Mouse (Mus musculus): ENCODE results near the gene Clrn2. TPM values are rescaled to one million over a fixed set of nuclear protein-coding genes. Genes with fewer than 3 reads are reported as not detected.

Clrn2 gene
- polyA plus RNA-seq, 1 experiment from 2014 or later: not detected

DNA sequence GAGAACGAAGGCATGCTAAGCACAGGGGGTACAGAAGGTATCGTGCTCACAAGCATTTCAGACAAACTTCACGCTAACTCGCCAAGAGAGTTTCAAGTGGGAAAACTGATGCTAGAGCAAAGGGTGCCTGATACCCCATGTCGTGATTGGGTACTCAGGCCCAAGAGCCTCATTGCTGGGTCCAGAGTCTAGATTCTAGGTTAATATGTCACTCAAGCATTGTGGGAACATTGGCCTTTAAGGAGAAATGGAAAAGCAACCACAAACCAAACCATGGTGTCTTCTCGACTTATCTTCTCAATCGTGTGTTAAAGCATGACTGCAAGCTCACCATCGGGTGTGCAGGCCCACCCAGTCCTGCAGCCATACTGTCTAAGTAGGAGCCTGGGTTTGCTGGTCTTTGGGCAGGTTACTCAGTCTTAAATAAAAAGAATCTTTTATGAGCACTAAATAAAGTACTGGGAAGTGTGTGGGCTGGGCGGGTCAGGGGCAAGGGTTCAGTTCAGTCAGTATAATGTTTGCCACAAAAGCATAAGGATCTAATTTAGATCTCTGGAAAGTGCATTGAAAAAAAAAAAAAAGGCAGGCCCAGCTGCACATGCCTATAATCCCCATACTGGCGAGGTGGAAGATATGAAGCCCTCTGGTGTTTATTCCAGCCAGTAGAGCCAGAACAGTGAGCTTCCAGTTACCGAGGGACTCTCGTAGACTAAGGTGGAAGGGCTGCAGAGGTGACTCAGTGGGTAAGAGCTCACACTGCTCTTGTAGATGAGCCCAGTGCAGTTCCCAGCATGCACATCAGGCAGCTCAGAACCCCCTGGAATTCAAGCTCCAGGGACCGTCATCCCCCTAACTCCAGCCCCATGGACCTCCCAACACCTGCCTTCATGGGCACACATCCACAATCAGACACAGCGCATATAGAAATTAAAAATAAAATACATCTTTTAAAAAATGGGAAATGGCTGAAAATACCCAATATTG lies 17.3 kb upstream of the Clrn2 start:
- Histone ChIP-seq H3K27ac (no peak overlapping the region), H3K4me2 (no peak overlapping the region), H3K36me3 (peaks cover 25% of the 10 kb centered on the region), H3K9me3 (no peaks in the 10 kb centered on the region), H3K4me1 (no peaks in the 10 kb centered on the region), H3K4me3 (no peak overlapping the region), H3K27me3 (no peaks in the 10 kb centered on the region), H3K9ac (no peak overlapping the region)
- ATAC-seq (ENCODE audit: borderline replicate concordance, extremely low read depth, low FRiP score, low TSS enrichment): no peak
- WGBS: 88% methylated on average over 14 of the region's 14 CpGs

DNA sequence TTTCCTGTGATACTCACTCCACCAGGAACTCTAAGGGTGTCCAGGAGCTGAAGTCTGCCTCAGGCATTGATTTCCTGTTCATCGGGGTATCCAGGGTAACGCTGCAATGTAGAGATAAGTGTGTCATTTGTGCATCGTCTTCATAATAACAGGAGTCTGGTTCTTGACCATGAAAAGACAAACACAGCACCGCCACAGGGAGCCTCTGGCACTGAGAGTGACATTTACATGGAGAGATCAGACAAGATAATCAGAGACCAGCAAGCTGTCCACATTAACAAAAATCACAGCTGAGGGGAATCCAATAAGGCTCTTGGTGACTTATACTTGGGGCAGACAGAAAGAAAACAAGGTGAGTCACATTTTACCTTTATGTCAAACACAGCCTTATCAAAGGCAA lies 15.7 kb upstream of the Clrn2 start:
- Histone ChIP-seq H3K36me3 (peaks cover 25% of the 10 kb centered on the region), H3K9me3 (no peaks in the 10 kb centered on the region), H3K27me3 (no peaks in the 10 kb centered on the region), H3K9ac (no peak overlapping the region), H3K27ac (no peak overlapping the region), H3K4me3 (no peak overlapping the region), H3K4me1 (no peaks in the 10 kb centered on the region), H3K4me2 (no peak overlapping the region)
- no peak for ATAC-seq (ENCODE audit: borderline replicate concordance, extremely low read depth, low FRiP score, low TSS enrichment)
- 62% methylated on average over 4 of the region's 4 CpGs for WGBS

DNA sequence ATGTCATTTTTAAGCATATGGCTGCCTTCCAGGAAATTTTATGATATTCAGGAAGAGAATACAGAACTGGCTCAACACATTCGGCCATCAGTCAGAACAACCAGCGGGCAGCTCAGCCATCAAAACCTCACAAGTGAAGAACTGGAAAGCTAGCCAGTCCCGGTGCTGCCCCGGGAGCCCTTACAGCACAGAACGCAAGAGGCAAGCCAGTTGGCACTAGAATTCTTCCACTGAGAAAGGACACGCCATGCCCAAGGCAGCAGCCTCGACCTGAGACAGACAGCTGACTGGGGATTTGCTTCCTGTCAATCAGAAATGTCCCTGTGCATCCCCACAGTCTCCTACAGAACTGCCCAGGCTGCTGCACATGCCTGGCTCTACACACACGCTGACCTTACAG lies 15.2 kb upstream of the Clrn2 start:
- peaks cover 25% of the 10 kb centered on the region for H3K36me3 ChIP-seq
- H3K4me3 ChIP-seq: no peak overlapping the region
- 86% methylated on average over 8 of the region's 8 CpGs for WGBS
- no peaks in the 10 kb centered on the region for H3K27me3 ChIP-seq
- no peak overlapping the region for H3K27ac ChIP-seq
- ATAC-seq (ENCODE audit: borderline replicate concordance, extremely low read depth, low FRiP score, low TSS enrichment): no peak
- no peak overlapping the region for H3K9ac ChIP-seq
- H3K9me3 ChIP-seq: no peaks in the 10 kb centered on the region
- no peak overlapping the region for H3K4me2 ChIP-seq
- no peaks in the 10 kb centered on the region for H3K4me1 ChIP-seq

DNA sequence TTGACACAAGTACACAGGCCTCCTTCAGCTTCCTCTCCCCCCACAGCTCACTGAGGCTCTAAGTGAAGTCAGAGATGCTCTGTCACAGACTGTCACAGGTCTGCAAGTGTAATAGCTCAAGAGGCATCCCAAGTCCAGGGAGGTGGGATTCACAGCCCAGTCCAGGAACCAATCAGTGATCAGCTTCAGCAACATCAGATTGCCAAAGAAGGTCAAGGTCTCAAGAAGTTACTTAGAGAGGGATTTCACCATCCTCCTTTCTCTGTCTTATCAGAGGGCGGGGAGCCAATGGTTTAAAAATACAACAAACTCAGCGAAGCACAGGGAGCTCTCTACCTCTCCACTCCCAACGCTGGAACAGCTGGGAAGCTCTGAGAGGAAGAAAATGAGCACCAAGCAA lies 12.4 kb upstream of the Clrn2 start:
- Histone ChIP-seq H3K4me2 (no peak overlapping the region), H3K36me3 (peaks cover 29% of the 10 kb centered on the region), H3K4me3 (no peak overlapping the region), H3K27me3 (no peaks in the 10 kb centered on the region), H3K9me3 (no peaks in the 10 kb centered on the region), H3K27ac (no peak overlapping the region), H3K9ac (no peak overlapping the region), H3K4me1 (no peaks in the 10 kb centered on the region)
- 74% methylated on average over 3 of the region's 3 CpGs for WGBS
- ATAC-seq (ENCODE audit: borderline replicate concordance, extremely low read depth, low FRiP score, low TSS enrichment): no peak

DNA sequence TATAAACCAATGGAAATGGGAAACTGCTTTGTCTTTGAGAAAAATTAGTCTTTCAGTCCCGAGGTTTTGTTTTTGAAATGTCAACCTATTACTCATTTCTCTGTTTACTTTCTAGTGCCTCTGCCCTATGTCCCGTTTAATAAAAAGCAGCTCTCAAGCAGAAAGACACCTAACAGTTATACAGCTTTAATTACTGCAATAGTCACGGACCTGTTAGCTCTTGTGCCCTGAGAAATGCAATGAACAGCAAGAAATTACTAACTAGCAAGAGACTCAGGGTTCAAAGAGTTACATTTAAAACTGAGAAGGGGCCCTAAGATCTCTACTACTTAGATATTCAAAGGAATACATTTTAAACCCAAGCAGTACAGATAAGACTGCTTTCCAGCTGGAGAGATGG lies 11.8 kb upstream of the Clrn2 start:
- WGBS: 52% methylated on average over 3 of the region's 3 CpGs

DNA sequence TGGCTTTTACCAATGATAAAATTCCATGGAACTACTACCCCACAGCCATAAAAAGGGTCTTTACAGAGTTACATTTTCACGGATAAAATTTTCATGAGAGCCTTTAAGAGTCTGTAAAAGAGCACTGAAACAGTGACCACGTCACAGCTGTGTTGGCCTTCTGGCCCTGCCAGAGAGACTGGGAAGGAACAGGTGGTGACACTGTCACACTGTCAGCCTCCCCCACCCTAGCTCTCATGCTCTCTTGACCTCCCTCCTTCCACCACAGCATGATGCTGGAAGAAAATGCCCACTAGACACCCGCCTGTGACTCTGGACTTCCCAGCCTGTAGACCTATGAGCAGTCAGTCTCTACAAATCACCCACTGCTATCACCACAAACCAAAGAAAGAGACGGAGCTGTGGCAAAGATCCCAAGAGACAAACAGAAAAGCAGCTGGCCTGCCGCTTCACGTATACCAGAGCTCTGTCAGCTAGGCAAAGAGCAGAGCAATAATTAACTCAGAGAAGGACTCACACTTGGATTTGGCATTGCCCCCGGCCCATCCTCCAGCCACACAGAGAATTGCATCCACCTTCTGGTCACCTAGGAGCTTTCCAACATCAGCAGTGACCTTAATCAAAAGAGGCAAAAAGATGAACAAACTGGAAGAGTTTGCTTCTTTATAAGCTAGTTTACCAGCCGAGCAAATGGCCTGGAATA lies 9.3 kb upstream of the Clrn2 start:
- no peak overlapping the region for H3K27ac ChIP-seq
- H3K4me1 ChIP-seq: peaks cover 11% of the 10 kb centered on the region
- peaks cover 9% of the 10 kb centered on the region; the same call in 1 of the 2 replicates for H3K36me3 ChIP-seq
- no peaks in the 10 kb centered on the region for H3K27me3 ChIP-seq
- H3K4me3 ChIP-seq: no peak overlapping the region
- H3K9ac ChIP-seq: no peak overlapping the region
- WGBS: 86% methylated on average over 8 of the region's 8 CpGs
- H3K9me3 ChIP-seq: no peaks in the 10 kb centered on the region
- H3K4me2 ChIP-seq: no peak overlapping the region
- no peak for ATAC-seq (ENCODE audit: borderline replicate concordance, extremely low read depth, low FRiP score, low TSS enrichment)

More for the DNA sequence above, 11.8 kb upstream of the Clrn2 start:
- no peak overlapping the region for H3K27ac ChIP-seq
- H3K4me1 ChIP-seq: no peaks in the 10 kb centered on the region
- H3K36me3 ChIP-seq: peaks cover 26% of the 10 kb centered on the region
- H3K4me3 ChIP-seq: no peak overlapping the region
- H3K9ac ChIP-seq: no peak overlapping the region
- H3K4me2 ChIP-seq: no peak overlapping the region
- no peaks in the 10 kb centered on the region for H3K9me3 ChIP-seq
- ATAC-seq (ENCODE audit: borderline replicate concordance, extremely low read depth, low FRiP score, low TSS enrichment): no peak
- H3K27me3 ChIP-seq: no peaks in the 10 kb centered on the region

DNA sequence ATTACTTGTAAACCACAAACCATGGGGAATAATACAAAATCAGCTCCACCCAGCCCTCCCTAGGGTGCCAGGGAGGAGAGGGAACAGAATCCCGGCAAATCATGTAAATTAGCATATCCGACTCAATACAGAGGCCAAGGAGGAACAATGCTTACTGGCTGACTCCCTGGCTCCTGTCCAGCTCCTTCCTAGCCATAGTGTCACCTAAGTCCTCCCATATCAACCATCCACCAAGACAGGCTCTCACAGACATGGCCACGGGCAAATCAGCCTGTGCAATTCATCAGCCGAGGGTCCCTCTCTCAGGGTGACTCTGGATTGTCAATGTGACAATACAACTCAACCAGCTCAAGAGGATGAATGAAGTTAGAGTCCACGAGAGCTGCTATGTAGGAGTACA lies 4.9 kb upstream of the Clrn2 start:
- no peak for ATAC-seq (ENCODE audit: borderline replicate concordance, extremely low read depth, low FRiP score, low TSS enrichment)
- Histone ChIP-seq H3K27me3 (no peaks in the 10 kb centered on the region), H3K36me3 (peaks cover 8% of the 10 kb centered on the region; the same call in 1 of the 2 replicates), H3K4me1 (peaks cover 12% of the 10 kb centered on the region), H3K27ac (no peak overlapping the region), H3K9me3 (no peaks in the 10 kb centered on the region), H3K4me2 (peak overlapping the region; percentile 92), H3K4me3 (peak overlapping the region; percentile 69), H3K9ac (peak overlapping the region; percentile 64; the same call in 1 of the 2 replicates)
- 50% methylated on average over 5 of the region's 5 CpGs for WGBS

DNA sequence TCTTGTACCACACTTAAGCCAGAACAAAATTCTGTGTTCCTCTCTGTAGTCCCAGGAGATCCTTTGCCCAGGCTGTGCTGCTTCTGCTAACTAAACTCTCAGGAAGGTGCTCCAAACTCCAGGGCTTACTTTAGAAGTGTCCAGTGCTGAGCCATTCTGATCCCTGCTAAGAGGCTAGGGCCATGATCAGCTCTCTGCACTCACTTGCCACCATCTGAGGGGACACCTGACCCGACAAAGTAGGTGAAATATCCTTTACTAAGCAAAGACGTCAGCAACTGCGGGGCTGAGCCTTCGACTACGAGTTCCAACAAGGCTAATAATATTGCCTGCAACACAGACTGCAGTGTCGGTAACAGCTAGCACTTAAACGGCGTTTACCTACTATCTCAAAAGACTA lies 4.3 kb upstream of the Clrn2 start:
- Histone ChIP-seq H3K27ac (no peak overlapping the region), H3K9ac (peak overlapping the region; percentile 64), H3K4me2 (peak overlapping the region; percentile 92), H3K4me3 (peak overlapping the region; percentile 69), H3K27me3 (no peaks in the 10 kb centered on the region), H3K4me1 (peaks cover 12% of the 10 kb centered on the region), H3K36me3 (peaks cover 5% of the 10 kb centered on the region; the same call in 1 of the 2 replicates), H3K9me3 (no peaks in the 10 kb centered on the region)
- no peak for ATAC-seq (ENCODE audit: borderline replicate concordance, extremely low read depth, low FRiP score, low TSS enrichment)
- WGBS: 1% methylated on average over 8 of the region's 8 CpGs

DNA sequence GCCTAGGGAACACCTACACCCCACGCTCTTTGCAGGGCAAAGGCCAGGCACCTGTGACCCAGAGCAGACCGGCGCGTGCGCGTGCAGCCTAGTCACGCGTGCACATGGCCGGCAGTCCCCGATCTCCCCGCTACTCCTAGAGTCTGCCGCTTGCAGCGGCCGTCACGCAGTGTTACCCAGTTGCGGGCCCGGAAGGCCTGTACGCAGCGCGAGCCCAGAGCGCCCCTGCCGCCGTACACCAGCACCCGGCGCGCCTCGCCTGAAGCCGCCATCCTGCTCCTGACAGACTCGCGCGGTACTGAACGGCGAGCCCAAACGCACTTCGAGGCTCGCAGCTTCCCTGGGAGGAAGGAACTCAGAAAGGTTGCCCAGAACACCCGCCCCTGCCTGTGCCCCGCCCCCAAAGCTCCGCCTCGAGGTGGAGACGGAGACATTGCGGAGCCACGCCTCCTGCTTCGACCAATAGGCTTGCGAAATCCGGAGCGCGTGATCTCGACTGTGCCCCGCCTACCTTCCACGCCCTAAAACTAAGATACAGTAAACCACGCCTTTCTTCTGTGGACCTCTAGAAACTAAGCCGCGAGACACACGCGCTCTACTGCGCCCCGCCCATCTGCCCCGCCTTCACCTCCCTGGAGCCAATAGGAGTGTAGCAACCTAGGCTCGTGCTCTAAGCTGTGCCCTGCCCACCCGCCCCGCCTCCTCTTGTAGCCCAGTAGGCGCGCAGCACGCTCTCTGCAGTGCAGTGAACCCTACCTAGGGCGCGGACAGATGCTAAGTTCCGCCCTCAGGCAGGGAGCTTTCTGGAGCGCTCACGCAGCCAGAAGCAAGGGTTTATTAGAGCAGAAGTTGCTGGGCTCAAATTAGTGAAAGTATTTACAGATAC lies 3.5 kb upstream of the Clrn2 start, which contains the start of gene Qdpr:
Gene Qdpr (minus strand): TSS at position 406 of the 886 bp plus-strand sequence.
- Histone ChIP-seq H3K9ac (peak within 1 kb of the TSS; percentile 64), H3K4me2 (peak within 1 kb of the TSS; percentile 92), H3K27me3 (no peaks in the 10 kb centered on the region), H3K4me3 (peak within 1 kb of the TSS; percentile 69), H3K9me3 (no peaks in the 10 kb centered on the region), H3K36me3 (no peaks in the 10 kb centered on the region), H3K27ac (peak within 1 kb of the TSS; percentile 66), H3K4me1 (peaks cover 12% of the 10 kb centered on the region)
- under 1% methylated on average over 69 of the region's 70 CpGs for WGBS
- peak; percentile 100 for ATAC-seq (ENCODE audit: borderline replicate concordance, extremely low read depth, low FRiP score, low TSS enrichment)

DNA sequence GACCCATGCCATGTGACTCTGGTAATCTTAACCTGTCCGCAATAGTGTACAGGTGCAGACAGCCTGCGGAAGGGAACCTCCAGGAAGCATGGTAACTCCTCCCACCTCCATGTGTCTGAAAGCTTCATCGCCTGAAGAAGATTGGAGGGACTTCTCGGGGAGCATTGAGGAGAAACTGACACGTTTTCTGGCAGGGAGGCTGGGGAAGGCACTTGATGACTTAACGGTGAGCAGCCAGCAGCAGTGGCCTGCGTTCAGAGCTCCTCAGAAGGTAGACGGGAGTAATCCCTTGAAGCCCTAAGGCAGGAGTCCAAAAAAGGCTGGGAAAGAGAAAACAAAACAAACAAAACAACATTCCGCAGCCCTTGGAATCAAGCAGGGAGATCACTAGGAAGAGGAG lies 905 bp downstream of the Clrn2 start:
- H3K36me3 ChIP-seq: no peaks in the 10 kb centered on the region
- 29% methylated on average over 9 of the region's 9 CpGs for WGBS
- H3K27ac ChIP-seq: no peak overlapping the region
- H3K9me3 ChIP-seq: no peaks in the 10 kb centered on the region
- no peaks in the 10 kb centered on the region for H3K4me1 ChIP-seq
- no peak overlapping the region for H3K9ac ChIP-seq
- no peak overlapping the region for H3K4me2 ChIP-seq
- no peak overlapping the region for H3K4me3 ChIP-seq
- no peaks in the 10 kb centered on the region for H3K27me3 ChIP-seq
- ATAC-seq (ENCODE audit: borderline replicate concordance, extremely low read depth, low FRiP score, low TSS enrichment): no peak

DNA sequence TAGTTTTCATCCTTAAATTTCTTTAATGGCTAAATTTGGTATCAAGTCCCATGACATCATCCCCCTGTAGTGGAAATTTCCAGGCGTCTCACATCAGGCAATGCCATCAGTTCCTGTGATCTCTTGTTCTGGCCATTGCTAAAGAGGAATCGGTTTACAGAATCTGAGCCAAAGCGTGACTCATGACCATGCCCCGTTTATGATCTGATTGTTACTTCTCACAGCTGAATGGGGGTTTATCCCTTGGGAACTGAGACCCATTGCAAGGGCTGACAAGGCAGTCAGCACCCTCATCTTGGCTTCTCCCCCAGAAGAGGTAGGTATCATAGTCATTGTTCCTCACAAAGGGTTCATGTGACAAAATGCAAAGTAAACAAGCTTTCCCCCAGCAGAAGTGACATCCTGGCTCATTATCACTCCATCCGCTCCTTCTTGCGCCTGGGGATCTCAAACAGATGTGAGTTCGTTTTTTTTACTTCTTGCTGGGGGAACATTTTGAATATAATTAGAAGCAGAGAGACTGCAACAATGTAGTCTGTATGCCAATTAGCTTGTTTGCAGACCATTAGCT lies 19.4 kb downstream of the Clrn2 start:
- Histone ChIP-seq H3K36me3 (no peaks in the 10 kb centered on the region), H3K4me2 (0 out of 2 replicates have a peak overlapping the region, but pooled peaks have one; percentile 21), H3K27me3 (no peaks in the 10 kb centered on the region), H3K4me1 (peaks cover 33% of the 10 kb centered on the region), H3K27ac (peak overlapping the region; percentile 60), H3K4me3 (no peak overlapping the region), H3K9ac (no peak overlapping the region), H3K9me3 (no peaks in the 10 kb centered on the region)
- ATAC-seq (ENCODE audit: borderline replicate concordance, extremely low read depth, low FRiP score, low TSS enrichment): peak; percentile 51; the same call in 1 of the 2 replicates
- 19% methylated on average over 7 of the region's 7 CpGs for WGBS

Measured in lung, embryonic 15.5 days (tissue).